Comparison of ENCODE assay signal across 22 mouse cellular contexts in genomic region chr12:111293025-111293424, GRCm38 (mm10). TPM values are rescaled to one million over a fixed set of nuclear protein-coding genes. Genes with fewer than 3 reads are reported as not detected.
DNase-seq lines count a peak whose midpoint lies in the region; TF ChIP-seq lines count a peak whose summit lies in the region.
"Had no signal": no experiment of that assay in that cellular context is flagged by ENCODE, and none has a peak within 500 bp of the region (broad histone marks: within the 10 kb centered on the region; RNA-seq: fewer than 3 reads in every experiment).

No protein-coding gene starts in this region.

- TF ChIP-seq POLR2A in kidney, adult 2 months (IDR thresholded peaks at IDR 0.05; ENCODE audit: low read depth, low read length): no peak

- H3K4me3 ChIP-seq in kidney, adult 2 months (ENCODE audit: insufficient read depth, low read depth, low read length): no peak overlapping the region
- H3K4me3 ChIP-seq: limb, embryonic 15.5 days; liver, embryonic 15.5 days; midbrain, embryonic 10.5 days; neural tube, embryonic 15.5 days had no signal

- H3K27me3 ChIP-seq in kidney, adult 2 months (replicated peaks; ENCODE audit: control insufficient read depth, insufficient read depth, low read length): no peaks in the 10 kb centered on the region
- H3K27me3 ChIP-seq: limb, embryonic 15.5 days; liver, embryonic 15.5 days; neural tube, embryonic 15.5 days had no signal

- no peak overlapping the region for H3K27ac ChIP-seq in kidney, adult 2 months (ENCODE audit: insufficient read depth, low read depth, low read length)
- H3K27ac ChIP-seq: hindbrain, embryonic 14.5 days; kidney, postnatal 0 days; limb, embryonic 15.5 days; liver, embryonic 15.5 days; midbrain, embryonic 10.5 days; neural tube, embryonic 15.5 days had no signal

- WGBS in kidney, adult 2 months: 86% methylated on average over 12 of the region's 12 CpGs

- peaks cover 1% of the 10 kb centered on the region; the same call in 1 of the 2 replicates for H3K36me3 ChIP-seq in kidney, adult 2 months (ENCODE audit: control insufficient read depth, insufficient read depth, low read length)

- TF ChIP-seq CTCF in kidney, adult 2 months (conservative IDR thresholded peaks at IDR 0.05; ENCODE audit: insufficient read depth, insufficient read length, low read depth, low read length): no peak

- no peaks in the 10 kb centered on the region for H3K4me1 ChIP-seq in kidney, adult 2 months (ENCODE audit: control insufficient read depth, insufficient read depth, low read length)
- H3K4me1 ChIP-seq: limb, embryonic 15.5 days; liver, embryonic 15.5 days; neural tube, embryonic 15.5 days had no signal

- DNase-seq in adrenal gland, postnatal 25 days: peak; percentile 2
- DNase-seq in adrenal gland, adult (ENCODE audit: inconsistent age in 2 of 2, low spot score in 1 of 2): no peak
- DNase-seq in brain, adult 2 months (ENCODE audit: low read depth, low spot score): peak; percentile 52
- DNase-seq in cerebellum, adult 9-10 months: peak; percentile 58
- peak; percentile 66 for DNase-seq in gastrocnemius, postnatal 10 days
- no peak for DNase-seq in ovary, postnatal 36 days (ENCODE audit: low spot score)
- no peak for DNase-seq in urinary bladder, adult 18-20 months (ENCODE audit: low spot score in 2 of 2)
- no peak for DNase-seq in kidney, adult 2 months
- DNase-seq: heart, postnatal 4 days; kidney, adult 18-20 months; layer of hippocampus, adult 9-11 months; lung, postnatal 4 days; thymus, adult 2 months had no signal

RNA-seq across cellular contexts. Expression of gene Amn, which starts 22.1 kb away (rescaled TPM):
- total RNA-seq in adrenal gland, postnatal 25 days (2021): 0.79 TPM in 1 of 2 replicates, not detected in the other
- under 1 TPM in 1 of 2 experiments, not detected in 1; 0.34 TPM for total RNA-seq in gastrocnemius, postnatal 10 days (2021)
- 194 and 273 TPM in 2 replicates for polyA plus RNA-seq in kidney, adult 2 months (2012; rRNA removed)
- total RNA-seq: gastrocnemius, postnatal 36 days had no signal
- polyA plus RNA-seq: forebrain, embryonic 11.5 days; inflammation-experienced regulatory T-cells, adult 6 months had no signal

Comparison
In these comparisons a context has a peak if more than half of its experiments do, and no peak if none do; other contexts are left out.
1. DNase-seq: peak in adrenal gland, postnatal 25 days (single experiment), brain, adult 2 months (single experiment), cerebellum, adult 9-10 months (single experiment) and gastrocnemius, postnatal 10 days (single experiment); none in adrenal gland, adult (0 of 2), ovary, postnatal 36 days (single experiment), urinary bladder, adult 18-20 months (0 of 2) and kidney, adult 2 months (single experiment).